Mouse (Mus musculus): ENCODE results near the gene Lmln.

GRCm38 (mm10) chr16:33169471-33170034 is 107.2 kb downstream of the Lmln start:
- TF ChIP-seq POLR2A (IDR thresholded peaks at IDR 0.05; ENCODE audit: borderline replicate concordance, extremely low read depth, low read depth, low read length) = no peak
- TF ChIP-seq CTCF (IDR thresholded peaks at IDR 0.05; ENCODE audit: insufficient read depth, low read length) = no peak
